In the genomic region with DNA sequence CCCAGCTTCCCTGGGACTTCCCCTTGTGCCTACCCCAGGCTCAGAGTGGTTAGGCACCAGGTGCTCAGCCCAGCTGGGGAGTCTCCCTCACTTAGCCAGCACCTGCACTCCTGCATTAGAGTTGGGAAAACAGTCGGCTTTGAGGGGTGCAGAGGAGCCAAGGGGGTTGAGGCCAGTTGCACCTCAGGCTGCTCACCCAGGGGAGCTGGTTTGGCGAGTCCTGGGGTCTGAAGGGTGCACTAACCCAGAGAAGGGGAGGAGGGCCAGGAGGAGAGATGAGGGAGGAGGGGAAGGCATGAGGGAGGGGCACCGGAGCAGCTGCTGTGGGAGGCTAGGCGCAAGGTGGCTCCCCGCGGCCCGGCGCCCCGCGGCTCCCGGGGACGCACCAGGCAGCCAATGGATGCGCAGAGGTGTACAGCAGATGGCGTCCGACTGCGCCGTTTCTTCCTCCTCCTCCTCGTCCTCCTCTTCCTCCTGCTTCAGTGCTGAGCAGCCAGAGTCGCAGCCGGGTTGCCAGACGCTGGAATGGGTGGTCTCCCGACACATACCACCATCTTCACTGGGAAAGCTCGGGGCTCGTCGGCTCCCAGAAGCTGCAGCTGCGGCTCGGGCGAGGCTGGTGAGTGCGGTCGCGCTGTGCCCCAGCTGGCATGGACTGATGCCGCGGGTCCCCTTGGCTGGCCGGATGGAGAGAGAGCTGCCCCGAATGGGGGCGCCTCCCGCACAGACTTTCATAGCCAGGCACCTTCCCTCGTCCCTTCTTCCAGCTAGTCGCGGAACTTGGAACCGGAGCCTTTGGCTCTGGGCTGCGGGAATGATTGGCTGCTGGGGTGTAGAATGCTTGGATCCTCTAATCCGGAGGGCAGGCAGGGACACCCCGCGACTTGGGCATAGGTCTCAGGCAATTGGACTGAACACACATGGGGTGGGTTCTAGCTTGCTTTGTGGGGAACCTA, we compare ENCODE assay signal across 7 mouse cellular contexts. TPM values are rescaled to one million over a fixed set of nuclear protein-coding genes. Genes with fewer than 3 reads are reported as not detected.
DNase-seq lines count a peak whose midpoint lies in the region; ATAC-seq and TF ChIP-seq lines count a peak whose summit lies in the region.

A gene (plus strand): TSS at position 321 of the 956 bp plus-strand sequence.

- peaks cover 5 to 31% of the 10 kb centered on the region in 2 experiments for H3K4me1 ChIP-seq in CH12.LX (ENCODE audit: control insufficient read depth in 1 of 2, insufficient read depth in 2 of 2)
- H3K4me1 ChIP-seq in embryonic facial prominence, embryonic 15.5 days, result peaks cover 12% of the 10 kb centered on the region; the same call in 1 of the 2 replicates
- peaks cover 6% of the 10 kb centered on the region for H3K4me1 ChIP-seq in hindbrain, embryonic 15.5 days (replicated peaks)
- peaks cover 6% of the 10 kb centered on the region; the same call in 1 of the 2 replicates for H3K4me1 ChIP-seq in limb, embryonic 14.5 days (ENCODE audit: control insufficient read depth, insufficient read depth, low read length)

- H3K36me3 ChIP-seq in CH12.LX (replicated peaks in 1 of 2; ENCODE audit: control insufficient read depth in 1 of 2, insufficient read depth in 1 of 2, low read length in 1 of 2), result no peaks in the 10 kb centered on the region
- H3K36me3 ChIP-seq in embryonic facial prominence, embryonic 15.5 days, result no peaks in the 10 kb centered on the region
- H3K36me3 ChIP-seq in hindbrain, embryonic 15.5 days, result no peaks in the 10 kb centered on the region
- H3K36me3 ChIP-seq in limb, embryonic 14.5 days (ENCODE audit: control insufficient read depth, insufficient read depth, low read length), result no peaks in the 10 kb centered on the region

- H3K79me2 ChIP-seq in CH12.LX (replicated peaks; ENCODE audit: control insufficient read depth, extremely low read depth, insufficient read depth, poor library complexity, severe bottlenecking), result no peaks in the 10 kb centered on the region

- DNase-seq in CD4-positive helper T cell, adult 2 months (ENCODE audit: low read depth, low spot score), result peak; percentile 2
- peak; percentile 45 for DNase-seq in CH12.LX (ENCODE audit: extremely low read depth)
- DNase-seq in limb, embryonic 14.5 days (ENCODE audit: low spot score), result no peak
- peak; percentile 64 to 65 for DNase-seq in right cerebral cortex, postnatal 10 days (ENCODE audit: low spot score in 2 of 2)
- no peak for DNase-seq in thymus, postnatal 0 days (ENCODE audit: low spot score)

- dilution Hi-C loops in CH12.LX (cut with MboI; ENCODE audit: extremely low pct_ligation_motif_present, extremely low pct_unique_long_range_greater_than_20kb, low sequenced_read_pairs), result no loop called here

- peak within 1 kb of the TSS; percentile 3; the same call in 1 of the 2 replicates for H3K4me2 ChIP-seq in CH12.LX (ENCODE audit: insufficient read depth, low read depth, poor library complexity, severe bottlenecking)
- peak within 1 kb of the TSS; percentile 91 for H3K4me2 ChIP-seq in embryonic facial prominence, embryonic 15.5 days (replicated peaks)
- H3K4me2 ChIP-seq in hindbrain, embryonic 15.5 days, result peak within 1 kb of the TSS; percentile 88
- peak within 1 kb of the TSS; percentile 61 for H3K4me2 ChIP-seq in limb, embryonic 14.5 days (replicated peaks; ENCODE audit: low read depth, low read length, severe bottlenecking)

- H3K9ac ChIP-seq in CH12.LX (ENCODE audit: insufficient read depth, low read depth), result no peak within 1 kb of the TSS
- peak within 1 kb of the TSS; percentile 15; the same call in 1 of the 2 replicates for H3K9ac ChIP-seq in embryonic facial prominence, embryonic 15.5 days
- H3K9ac ChIP-seq in hindbrain, embryonic 15.5 days, result peak within 1 kb of the TSS; percentile 65
- peak within 1 kb of the TSS; percentile 22 for H3K9ac ChIP-seq in limb, embryonic 14.5 days (ENCODE audit: low read depth, low read length, severe bottlenecking)

- no peak for TF ChIP-seq POLR2A in CH12.LX (IDR thresholded peaks at IDR 0.05; ENCODE audit: low read depth, low read length)
- no peak for TF ChIP-seq POLR2A in limb, embryonic 14.5 days (IDR thresholded peaks at IDR 0.05; ENCODE audit: borderline replicate concordance, extremely low read depth, insufficient read depth, insufficient read length)

- peak; percentile 76 for ATAC-seq in embryonic facial prominence, embryonic 15.5 days (ENCODE audit: insufficient number of reproducible peaks, low FRiP score, low TSS enrichment, low read depth)
- ATAC-seq in hindbrain, embryonic 15.5 days (ENCODE audit: low FRiP score, low read depth), result peak; percentile 88
- ATAC-seq in limb, embryonic 14.5 days (ENCODE audit: low FRiP score, low read depth), result peak; percentile 41

- under 1% methylated on average over 36 of the region's 45 CpGs for WGBS in embryonic facial prominence, embryonic 15.5 days
- WGBS in hindbrain, embryonic 15.5 days, result under 1% methylated on average over 43 of the region's 45 CpGs
- WGBS in limb, embryonic 14.5 days, result 1% methylated on average over 41 of the region's 45 CpGs

- peaks cover 51% of the 10 kb centered on the region for H3K27me3 ChIP-seq in CH12.LX (replicated peaks)
- peaks cover 19% of the 10 kb centered on the region for H3K27me3 ChIP-seq in embryonic facial prominence, embryonic 15.5 days
- no peaks in the 10 kb centered on the region for H3K27me3 ChIP-seq in hindbrain, embryonic 15.5 days
- peaks cover 31% of the 10 kb centered on the region for H3K27me3 ChIP-seq in limb, embryonic 14.5 days (ENCODE audit: control insufficient read depth, insufficient read depth, low read length)

- no peaks in the 10 kb centered on the region for H3K9me3 ChIP-seq in CH12.LX (replicated peaks; ENCODE audit: low read length)
- H3K9me3 ChIP-seq in embryonic facial prominence, embryonic 15.5 days (replicated peaks), result no peaks in the 10 kb centered on the region
- no peaks in the 10 kb centered on the region for H3K9me3 ChIP-seq in hindbrain, embryonic 15.5 days
- no peaks in the 10 kb centered on the region for H3K9me3 ChIP-seq in limb, embryonic 14.5 days (ENCODE audit: control insufficient read depth, low read length)

- TF ChIP-seq RAD21 in CH12.LX (IDR thresholded peaks at IDR 0.05; ENCODE audit: low read depth, low read length), result no peak

- H3K27ac ChIP-seq in CH12.LX (ENCODE audit: insufficient read depth, low read depth), result no peak within 1 kb of the TSS
- H3K27ac ChIP-seq in embryonic facial prominence, embryonic 15.5 days (replicated peaks), result no peak within 1 kb of the TSS
- peak within 1 kb of the TSS; percentile 56 for H3K27ac ChIP-seq in hindbrain, embryonic 15.5 days (replicated peaks)
- H3K27ac ChIP-seq in limb, embryonic 14.5 days (replicated peaks; ENCODE audit: low read depth, low read length), result no peak within 1 kb of the TSS

- no peak; a peak in 1 of 4 replicates for TF ChIP-seq CTCF in CH12.LX (conservative IDR thresholded peaks at IDR 0.05 in 1 of 2, IDR thresholded peaks at IDR 0.05 in 1 of 2; ENCODE audit: low read depth in 2 of 2, low read length in 2 of 2)

- peak within 1 kb of the TSS in 1 of 3 experiments; percentile 41 for H3K4me3 ChIP-seq in CH12.LX (replicated peaks in 1 of 3; ENCODE audit: low read depth in 2 of 3, low read length in 2 of 3, poor library complexity in 1 of 3)
- peak within 1 kb of the TSS; percentile 50 for H3K4me3 ChIP-seq in embryonic facial prominence, embryonic 15.5 days (replicated peaks)
- H3K4me3 ChIP-seq in hindbrain, embryonic 15.5 days, result peak within 1 kb of the TSS; percentile 68
- H3K4me3 ChIP-seq in limb, embryonic 14.5 days (replicated peaks; ENCODE audit: low read length), result peak within 1 kb of the TSS; percentile 42

- no peak for TF ChIP-seq EP300 in CH12.LX (IDR thresholded peaks at IDR 0.05; ENCODE audit: low read length)

- in situ Hi-C loops in CH12.LX (cut with MboI; ENCODE audit: low pct_ligation_motif_present, low pct_unique_long_range_greater_than_20kb, low sequenced_read_pairs), result no loop called here

TF ChIP-seq in CH12.LX, 34 proteins besides CTCF, POLR2A, EP300 and RAD21:
- TF ChIP-seq RCOR1 (conservative IDR thresholded peaks at IDR 0.05; ENCODE audit: low read depth, low read length) (no peak), NRF1 (IDR thresholded peaks at IDR 0.05; ENCODE audit: low read depth, low read length) (no peak), CHD2 (IDR thresholded peaks at IDR 0.05; ENCODE audit: low read length) (no peak), E2F4 (IDR thresholded peaks at IDR 0.05; ENCODE audit: insufficient replicate concordance, low read depth, low read length) (no peak), POLR2AphosphoS2 (IDR thresholded peaks at IDR 0.05; ENCODE audit: low read depth, low read length) (no peak), NELFE (IDR thresholded peaks at IDR 0.05; ENCODE audit: low read depth, low read length) (no peak), MXI1 (IDR thresholded peaks at IDR 0.05; ENCODE audit: low read depth, low read length) (no peak), TBP (conservative IDR thresholded peaks at IDR 0.05; ENCODE audit: low read depth, low read length) (no peak), SIN3A (IDR thresholded peaks at IDR 0.05; ENCODE audit: low read length) (no peak), IRF4 (IDR thresholded peaks at IDR 0.05; ENCODE audit: low read depth, low read length) (no peak), PAX5 (IDR thresholded peaks at IDR 0.05; ENCODE audit: low read length) (no peak), ZMIZ1 (IDR thresholded peaks at IDR 0.05; ENCODE audit: low read depth, low read length) (no peak), ZC3H11A (IDR thresholded peaks at IDR 0.05; ENCODE audit: low read depth, low read length) (no peak), MAX (IDR thresholded peaks at IDR 0.05; ENCODE audit: low read length) (no peak), HCFC1 (IDR thresholded peaks at IDR 0.05; ENCODE audit: low read depth, low read length) (no peak), MAFK (IDR thresholded peaks at IDR 0.05; ENCODE audit: insufficient replicate concordance, low read length) (no peak), GABPA (IDR thresholded peaks at IDR 0.05; ENCODE audit: insufficient replicate concordance, low read depth, low read length) (no peak), MEF2A (IDR thresholded peaks at IDR 0.05; ENCODE audit: borderline replicate concordance, low read depth, low read length) (no peak), USF2 (conservative IDR thresholded peaks at IDR 0.05; ENCODE audit: low read depth, low read length) (no peak)

RNA-seq across cellular contexts. Expression of the gene that starts here (rescaled TPM):
- total RNA-seq in CH12.LX (2012; rRNA removed) (not detected in 2 replicates), CH12.LX (2014; rRNA removed) (not detected in 2 replicates)
- polyA plus RNA-seq in CH12.LX (2012; ENCODE audit: insufficient read length, low read depth), result not detected in 2 replicates
- 5.2 and 5.3 TPM in 2 replicates for polyA plus RNA-seq in embryonic facial prominence, embryonic 15.5 days (2015; fragmentation: Nextera tagmentation; extraction: Ambion mirVana)
- 13.0 and 14.0 TPM in 2 replicates for polyA plus RNA-seq in hindbrain, embryonic 15.5 days (2015; fragmentation: Nextera tagmentation; extraction: Ambion mirVana)
- 1.1 and 1.2 TPM in 2 replicates for polyA plus RNA-seq in limb, embryonic 14.5 days (2012; rRNA removed)
- polyA plus RNA-seq in limb, embryonic 14.5 days (2014; fragmentation: Nextera tagmentation; extraction: Ambion mirVana), result 1.8 and 1.9 TPM in 2 replicates
- polyA plus RNA-seq in thymus, postnatal 0 days (2015; fragmentation: Nextera tagmentation; extraction: Ambion mirVana), result 0.40 and 0.49 TPM in 2 replicates

Comparison
In these comparisons a context has a peak if more than half of its experiments do, and no peak if none do; other contexts are left out.
1. Peak in DNase-seq and H3K4me2 ChIP-seq in CH12.LX; RNA of the gene not detected or under 1 TPM.
2. DNase-seq: peak in CD4-positive helper T cell, adult 2 months (single experiment) and right cerebral cortex, postnatal 10 days (2 of 2); none in limb, embryonic 14.5 days (single experiment) and thymus, postnatal 0 days (single experiment).
3. H3K4me2 ChIP-seq: peak in every context shown above with its lines; median percentile 91 in embryonic facial prominence, embryonic 15.5 days; 88 in hindbrain, embryonic 15.5 days; 61 in limb, embryonic 14.5 days; 3 in CH12.LX.
4. Peak in every context shown above with its lines, with median percentiles within 50 percentile points of each other: ATAC-seq.